Mouse (Mus musculus) stomach, postnatal 0 days (tissue): ENCODE measurements around the gene Pipox. TPM values are rescaled to one million over a fixed set of nuclear protein-coding genes. Genes with fewer than 3 reads are reported as not detected.

Source experiments
- ATAC-seq: fragments of 200-750 bp; cut with Nextera tagmentation; 2 replicates; pipeline ENCODE4 v1.8.0; 2017; ENCODE audit not compliant: low FRiP score, low TSS enrichment
- DNase-seq: peaks from one replicate; pipeline ENCODE4 v3.0.0-alpha.2; 2016; ENCODE audit warnings: low spot score
- H3K27ac ChIP-seq: fragments of 300-500 bp; sonication (generic); replicated peaks from 2 replicates; pipeline ENCODE4 v1.5.1; 2014; ENCODE audit warnings: mild to moderate bottlenecking, control low read depth
- H3K27me3 ChIP-seq: fragments of 300-500 bp; sonication (generic); 2 replicates; pipeline ENCODE4 v1.6.1; 2014; ENCODE audit warnings: low read length; ENCODE audit not compliant: control insufficient read depth, insufficient read depth
- H3K36me3 ChIP-seq: fragments of 300-500 bp; sonication (generic); 2 replicates; pipeline ENCODE4 v1.6.1; 2014; ENCODE audit warnings: low read length, mixed read lengths; ENCODE audit not compliant: control insufficient read depth, insufficient read depth
- H3K4me1 ChIP-seq: fragments of 300-500 bp; sonication (generic); replicated peaks from 2 replicates; pipeline ENCODE4 v1.6.1; 2014; ENCODE audit warnings: antibody characterized with exemption; ENCODE audit not compliant: control insufficient read depth, insufficient read depth
- H3K4me2 ChIP-seq: fragments of 300-500 bp; sonication (generic); replicated peaks from 2 replicates; pipeline ENCODE4 v1.6.1; 2014; ENCODE audit warnings: low read depth, mild to moderate bottlenecking, control low read depth, moderate library complexity
- H3K4me3 ChIP-seq: fragments of 300-500 bp; sonication (generic); 2 replicates; pipeline ENCODE4 v1.5.1; 2014; ENCODE audit warnings: low read depth, low read length, control low read depth
- H3K9ac ChIP-seq: fragments of 300-500 bp; sonication (generic); 2 replicates; pipeline ENCODE4 v1.6.1; 2014; ENCODE audit warnings: mild to moderate bottlenecking, low read length, control low read depth, mixed read lengths
- H3K9me3 ChIP-seq: fragments of 300-500 bp; sonication (generic); 2 replicates; pipeline ENCODE4 v1.6.1; 2016; ENCODE audit warnings: low read length; ENCODE audit not compliant: control insufficient read depth
- CTCF ChIP-seq: IDR thresholded peaks from 2 replicates; pipeline ENCODE4 v1.5.1; 2016; ENCODE audit warnings: antibody characterized with exemption, low read depth, mild to moderate bottlenecking, moderate library complexity
- EP300 ChIP-seq: optimal IDR thresholded peaks from 2 replicates; pipeline ENCODE3; 2016; ENCODE audit warnings: antibody characterized with exemption
- WGBS: fragments of 180-500 bp; shearing (Covaris S2); extraction: QIAGEN DNeasy Blood & Tissue Kit; methylation state at CpG from one replicate; pipeline ENCODE4 v1.1.7; 2014; 5-methylcytosine and 5-hydroxymethylcytosine counted together
- polyA plus RNA-seq: library from polyadenylated mRNA; unstranded; fragments of >200 nt; fragmentation: Nextera tagmentation; extraction: Ambion mirVana; gene quantifications from 2 replicates; pipeline ENCODE4 v1.2.1, GENCODE M21; 2015

Gene Pipox
- polyA plus RNA-seq, 1 experiment from 2014 or later, result 8.4 TPM

GRCm38 (mm10) chr11:77904707-77905106 is 10.8 kb upstream of the Pipox start:
- no peak overlapping the region for H3K4me2 ChIP-seq
- H3K27me3 ChIP-seq, result no peaks in the 10 kb centered on the region
- no peak overlapping the region for H3K4me3 ChIP-seq
- TF ChIP-seq CTCF (no peak), EP300 (no peak)
- no peaks in the 10 kb centered on the region for H3K9me3 ChIP-seq
- DNase-seq (no peak), ATAC-seq (no peak)
- H3K9ac ChIP-seq, result no peak overlapping the region
- H3K36me3 ChIP-seq, result no peaks in the 10 kb centered on the region
- no peaks in the 10 kb centered on the region; the same call in 1 of the 2 replicates for H3K4me1 ChIP-seq
- H3K27ac ChIP-seq, result no peak overlapping the region
- 55% methylated on average over 1 of the region's 1 CpGs for WGBS

DNA sequence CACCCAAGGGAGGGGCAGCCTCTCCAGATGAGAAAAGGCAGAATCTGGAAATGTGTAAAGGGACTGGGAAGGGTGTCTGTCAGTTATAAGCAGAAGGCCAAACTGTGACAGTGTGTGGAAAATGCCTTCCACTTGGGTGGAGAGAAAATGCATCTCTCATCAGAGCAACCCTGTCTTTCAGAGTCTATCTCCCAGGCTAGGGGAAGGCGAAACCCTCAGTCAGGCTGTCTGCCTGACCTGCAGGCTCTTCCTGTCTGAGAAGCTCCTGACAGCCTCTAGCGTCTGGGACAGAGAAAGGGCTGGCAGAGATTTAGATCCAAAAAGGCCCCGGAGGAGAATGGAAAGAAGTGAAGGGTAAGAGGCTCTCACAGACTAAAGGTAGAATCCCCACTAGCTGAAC is 9.9 kb upstream of the Pipox start:
- no peaks in the 10 kb centered on the region; the same call in 1 of the 2 replicates for H3K4me1 ChIP-seq
- H3K36me3 ChIP-seq, result no peaks in the 10 kb centered on the region
- no peak for ATAC-seq
- DNase-seq, result no peak
- no peak overlapping the region for H3K27ac ChIP-seq
- TF ChIP-seq EP300 (no peak), CTCF (peak; percentile 22)
- no peak overlapping the region for H3K4me3 ChIP-seq
- no peak overlapping the region for H3K4me2 ChIP-seq
- H3K9me3 ChIP-seq, result no peaks in the 10 kb centered on the region
- no peak overlapping the region for H3K9ac ChIP-seq
- WGBS, result 23% methylated on average over 3 of the region's 3 CpGs
- H3K27me3 ChIP-seq, result no peaks in the 10 kb centered on the region

DNA sequence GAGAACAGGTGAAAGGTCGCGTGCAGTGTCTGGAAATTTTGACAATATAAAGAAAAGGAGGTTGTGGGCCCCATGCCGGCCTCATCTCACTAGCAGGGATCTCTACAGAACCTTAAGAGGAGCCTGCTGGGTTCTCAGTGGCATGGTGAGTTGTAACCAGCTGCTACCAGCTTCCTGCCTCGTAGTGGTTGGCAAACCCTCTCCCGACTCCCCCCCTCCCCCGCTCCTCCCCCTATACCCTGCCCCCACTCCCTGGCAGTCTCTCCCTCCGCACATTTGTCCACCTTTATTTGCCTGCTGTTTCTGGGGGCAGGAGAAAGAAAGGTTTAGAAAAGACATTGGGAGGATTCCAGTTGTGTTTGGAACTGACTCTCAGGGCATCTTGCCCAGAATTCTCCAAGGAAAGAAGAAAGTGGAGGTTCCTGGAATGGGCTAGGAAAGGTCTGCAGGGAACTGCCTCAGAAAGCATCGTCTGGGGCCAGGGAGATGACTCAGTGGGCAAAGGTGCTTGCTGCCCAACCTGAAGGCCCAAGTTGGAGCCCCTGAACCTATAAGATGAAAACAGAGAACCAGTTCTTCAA is 8.0 kb upstream of the Pipox start:
- H3K27ac ChIP-seq, result peak overlapping the region; percentile 49; the same call in 1 of the 2 replicates
- no peak overlapping the region for H3K9ac ChIP-seq
- H3K9me3 ChIP-seq, result no peaks in the 10 kb centered on the region
- 0 out of 2 replicates have a peak, but pooled peaks have one; percentile 45 for ATAC-seq
- no peak overlapping the region for H3K4me3 ChIP-seq
- peak; percentile 37 for DNase-seq
- WGBS, result 24% methylated on average over 8 of the region's 8 CpGs
- no peaks in the 10 kb centered on the region for H3K36me3 ChIP-seq
- no peaks in the 10 kb centered on the region; the same call in 1 of the 2 replicates for H3K4me1 ChIP-seq
- no peaks in the 10 kb centered on the region for H3K27me3 ChIP-seq
- no peak for TF ChIP-seq CTCF
- TF ChIP-seq EP300, result no peak
- no peak overlapping the region for H3K4me2 ChIP-seq

GRCm38 (mm10) chr11:77901366-77901765 is 7.5 kb upstream of the Pipox start:
- Histone ChIP-seq H3K9ac (no peak overlapping the region), H3K27ac (peak overlapping the region; percentile 49; the same call in 1 of the 2 replicates), H3K4me3 (no peak overlapping the region), H3K4me1 (no peaks in the 10 kb centered on the region; the same call in 1 of the 2 replicates), H3K36me3 (no peaks in the 10 kb centered on the region), H3K27me3 (no peaks in the 10 kb centered on the region), H3K4me2 (no peak overlapping the region), H3K9me3 (no peaks in the 10 kb centered on the region)
- DNase-seq (peak; percentile 44), ATAC-seq (peak; percentile 53; the same call in 1 of the 2 replicates)
- TF ChIP-seq EP300 (no peak), CTCF (no peak)
- 35% methylated on average over 5 of the region's 5 CpGs for WGBS

DNA sequence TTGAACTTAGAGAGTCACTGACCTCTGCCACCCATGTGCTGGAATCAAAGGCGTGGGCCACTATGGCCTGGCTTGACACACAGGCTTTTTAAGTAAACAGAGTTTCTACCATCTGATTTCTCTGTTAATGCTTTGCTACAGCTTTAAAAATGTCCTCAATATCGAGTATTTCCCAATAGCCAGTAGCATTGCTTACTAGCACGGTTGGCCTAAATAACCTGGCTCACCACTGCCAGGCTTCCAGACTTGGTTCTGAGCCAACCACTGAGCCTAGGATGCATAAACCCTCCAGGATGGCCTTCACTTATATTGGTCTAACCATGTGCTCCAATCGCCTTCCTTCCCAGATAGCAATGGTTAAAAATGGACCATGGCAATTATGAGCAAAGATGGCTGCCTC is 6.8 kb upstream of the Pipox start:
- no peak overlapping the region for H3K4me2 ChIP-seq
- WGBS, result 66% methylated on average over 4 of the region's 4 CpGs
- DNase-seq, result no peak
- H3K27me3 ChIP-seq, result no peaks in the 10 kb centered on the region
- H3K27ac ChIP-seq, result no peak overlapping the region
- no peak for ATAC-seq
- no peak for TF ChIP-seq CTCF
- no peak for TF ChIP-seq EP300
- no peak overlapping the region for H3K9ac ChIP-seq
- no peaks in the 10 kb centered on the region for H3K9me3 ChIP-seq
- H3K4me1 ChIP-seq, result no peaks in the 10 kb centered on the region; the same call in 1 of the 2 replicates
- no peak overlapping the region for H3K4me3 ChIP-seq
- no peaks in the 10 kb centered on the region for H3K36me3 ChIP-seq

DNA sequence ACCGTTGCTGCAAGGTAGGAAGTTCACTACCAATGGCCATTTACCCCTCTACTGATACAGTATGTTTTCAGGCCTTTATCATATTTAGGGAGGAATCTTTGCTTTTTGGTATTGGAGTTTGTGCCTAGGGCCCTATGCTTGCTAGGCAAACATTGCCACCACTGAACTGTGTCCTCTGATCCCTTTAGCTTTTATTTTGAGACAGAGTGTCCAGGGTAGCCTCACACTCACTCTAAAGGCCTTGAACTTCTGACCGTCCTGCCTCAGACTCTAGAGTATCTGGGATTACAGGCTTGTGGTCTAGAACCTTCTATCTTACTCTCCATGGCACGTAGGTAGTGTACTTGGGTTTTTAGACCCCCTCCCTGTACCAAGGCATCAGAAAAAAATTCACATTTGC is 6.3 kb upstream of the Pipox start:
- Histone ChIP-seq H3K9me3 (no peaks in the 10 kb centered on the region), H3K27ac (no peak overlapping the region), H3K4me1 (no peaks in the 10 kb centered on the region; the same call in 1 of the 2 replicates), H3K27me3 (no peaks in the 10 kb centered on the region), H3K36me3 (no peaks in the 10 kb centered on the region), H3K4me3 (no peak overlapping the region), H3K9ac (no peak overlapping the region), H3K4me2 (no peak overlapping the region)
- ATAC-seq (no peak), DNase-seq (no peak)
- WGBS, result 83% methylated on average over 3 of the region's 3 CpGs
- TF ChIP-seq EP300 (no peak), CTCF (no peak)
